Comparison of ENCODE assay signal across 8 mouse cellular contexts in genomic region chr12:100198967-100199660, GRCm38 (mm10). TPM values are rescaled to one million over a fixed set of nuclear protein-coding genes. Genes with fewer than 3 reads are reported as not detected.
DNase-seq lines count a peak whose midpoint lies in the region; ATAC-seq and TF ChIP-seq lines count a peak whose summit lies in the region.

TSS of gene Calm1 (plus strand) at chr12:100199435.

- H3K9ac ChIP-seq in hindbrain, embryonic 16.5 days (ENCODE audit: low read depth, low read length) = peak within 1 kb of the TSS; percentile 92

- no peaks in the 10 kb centered on the region for H3K27me3 ChIP-seq in hindbrain, embryonic 16.5 days (replicated peaks; ENCODE audit: control insufficient read depth, insufficient read depth, low read length)

- WGBS in hindbrain, embryonic 16.5 days = under 1% methylated on average over 51 of the region's 58 CpGs

- H3K4me3 ChIP-seq in gastrocnemius, adult 2 months = peak within 1 kb of the TSS; percentile 95
- peak within 1 kb of the TSS; percentile 91 for H3K4me3 ChIP-seq in hindbrain, embryonic 16.5 days (ENCODE audit: low read length)
- H3K4me3 ChIP-seq in left cerebral cortex, adult 2 months = peak within 1 kb of the TSS; percentile 100

- H3K4me2 ChIP-seq in hindbrain, embryonic 16.5 days (ENCODE audit: low read length) = peak within 1 kb of the TSS; percentile 99

- intact Hi-C loops in gastrocnemius, adult 2 months (cut with DNase I) = loop anchor here (1.0 kb wide), 1 partner anchor 12 kb away; no protein-coding TSS in a partner anchor
- intact Hi-C loops in left cerebral cortex, adult 2 months (cut with DNase I) = loop anchor here (1.0 kb wide), 1 partner anchor 12 kb away; no protein-coding TSS in a partner anchor

- DNase-seq in gastrocnemius, adult 2 months = peak; percentile 98
- DNase-seq in left cerebral cortex, adult 2 months (ENCODE audit: extremely low spot score in 1 of 2, low spot score in 2 of 2) = peak; percentile 95 to 98
- peak; percentile 93 for DNase-seq in right cerebral cortex, adult 18-20 months
- DNase-seq in urinary bladder, adult 2 months (ENCODE audit: low spot score) = peak; percentile 98

- H3K9me3 ChIP-seq in hindbrain, embryonic 16.5 days (ENCODE audit: control insufficient read depth, low read length) = no peaks in the 10 kb centered on the region

- peaks cover 24% of the 10 kb centered on the region for H3K4me1 ChIP-seq in hindbrain, embryonic 16.5 days (ENCODE audit: control insufficient read depth, insufficient read depth, low read depth, low read length)

- H3K27ac ChIP-seq in gastrocnemius, adult 2 months = peak within 1 kb of the TSS; percentile 99
- peak within 1 kb of the TSS; percentile 93 for H3K27ac ChIP-seq in hindbrain, embryonic 16.5 days (ENCODE audit: low read depth, low read length)
- H3K27ac ChIP-seq in left cerebral cortex, adult 2 months = peak within 1 kb of the TSS; percentile 99

- peak; percentile 8; the same call in 1 of the 2 replicates for TF ChIP-seq CTCF in gastrocnemius, adult 2 months (IDR thresholded peaks at IDR 0.05)
- TF ChIP-seq CTCF in left cerebral cortex, adult 2 months (IDR thresholded peaks at IDR 0.05) = peak; percentile 12

- ATAC-seq in activated CD4-positive, CD25-positive, alpha-beta regulatory T cell, adult 4 months = peak; percentile 60
- peak; percentile 74 for ATAC-seq in common myeloid progenitor, adult 5-6 weeks (replicated peaks; ENCODE audit: low read depth, poor library complexity, severe bottlenecking)
- ATAC-seq in hindbrain, embryonic 16.5 days = peak; percentile 84
- ATAC-seq in megakaryocyte, adult 5-6 weeks (ENCODE audit: poor library complexity, severe bottlenecking) = peak; percentile 74

- H3K36me3 ChIP-seq in hindbrain, embryonic 16.5 days (ENCODE audit: control insufficient read depth, insufficient read depth, low read length) = peaks cover 14% of the 10 kb centered on the region

RNA-seq across cellular contexts. Expression of gene Calm1, which starts in this region (rescaled TPM):
- 1,000 to 10,000 TPM; 1,514 to 2,306 TPM for polyA plus RNA-seq in activated CD4-positive, CD25-positive, alpha-beta regulatory T cell, adult 4 months (2017; shearing (Covaris generic))
- total RNA-seq in common myeloid progenitor, adult 5-6 weeks (2017) = 609 and 643 TPM in 2 replicates
- 100 to 1,000 TPM; 513 to 579 TPM for total RNA-seq in gastrocnemius, adult 2 months (2021)
- polyA plus RNA-seq in hindbrain, embryonic 16.5 days (2015; fragmentation: Nextera tagmentation; extraction: Ambion mirVana) = 2,854 and 3,176 TPM in 2 replicates
- 1,000 to 10,000 TPM; 2,238 to 2,247 TPM for total RNA-seq in left cerebral cortex, adult 2 months (2021)
- 717 and 805 TPM in 2 replicates for total RNA-seq in megakaryocyte, adult 5-6 weeks (2015)
- 1,003 and 1,237 TPM in 2 replicates for total RNA-seq in megakaryocyte, adult 5-6 weeks (2017)
- polyA plus RNA-seq in urinary bladder, adult 2 months (2012; rRNA removed) = 289 and 307 TPM in 2 replicates

Comparison
In these comparisons a context has a peak if more than half of its experiments do, and no peak if none do; other contexts are left out.
1. Peak in every context shown above with its lines: DNase-seq, ATAC-seq, H3K4me3 ChIP-seq and H3K27ac ChIP-seq.